Mouse (Mus musculus) ES-Bruce4 (cell line): Measurements from ENCODE around the gene H2-Q6.
"Not testable (repeated sequence)": the region's sequence is repeated elsewhere in the genome, so short reads cannot be mapped to it uniquely, and the experiment has no call there.

Source experiments
- CTCF ChIP-seq: IDR thresholded peaks from one replicate; pipeline ENCODE4 v1.8.1; 2011; ENCODE audit warnings: low read depth, low read length
- POLR2A ChIP-seq: IDR thresholded peaks from one replicate; pipeline ENCODE4 v1.8.1; 2011; ENCODE audit warnings: low read length; ENCODE audit not compliant: insufficient read depth

- not testable (repeated sequence) for TF ChIP-seq CTCF, POLR2A
Observed at GRCm38 (mm10) chr17:35437386-35437936, 12.8 kb downstream of the H2-Q6 start.
